Mouse (Mus musculus) liver, embryonic 15.5 days (tissue): Measurements from ENCODE around the gene Trem3. TPM values are rescaled to one million over a fixed set of nuclear protein-coding genes. Genes with fewer than 3 reads are reported as not detected.

Experiments used
- ATAC-seq: fragments of 200-750 bp; cut with Nextera tagmentation; 2 replicates; pipeline ENCODE4 v1.8.0; 2017; ENCODE audit warnings: moderate number of reproducible peaks, mild to moderate bottlenecking, moderate library complexity; ENCODE audit not compliant: insufficient read depth
- H3K27ac ChIP-seq: fragments of 300-500 bp; sonication (generic); replicated peaks from 2 replicates; pipeline ENCODE4 v1.5.1; 2015; ENCODE audit warnings: mild to moderate bottlenecking, inconsistent platforms
- H3K27me3 ChIP-seq: fragments of 300-500 bp; sonication (generic); 2 replicates; pipeline ENCODE4 v1.6.1; 2015; ENCODE audit warnings: mild to moderate bottlenecking, inconsistent platforms
- H3K36me3 ChIP-seq: fragments of 300-500 bp; sonication (generic); replicated peaks from 2 replicates; pipeline ENCODE4 v1.6.1; 2015; ENCODE audit warnings: moderate library complexity, mild to moderate bottlenecking, inconsistent platforms
- H3K4me1 ChIP-seq: fragments of 300-500 bp; sonication (generic); replicated peaks from 2 replicates; pipeline ENCODE4 v1.6.1; 2015; ENCODE audit warnings: inconsistent platforms
- H3K4me2 ChIP-seq: fragments of 300-500 bp; sonication (generic); 2 replicates; pipeline ENCODE4 v1.6.1; 2015; ENCODE audit warnings: moderate library complexity, mild to moderate bottlenecking, inconsistent platforms
- H3K4me3 ChIP-seq: fragments of 300-500 bp; sonication (generic); replicated peaks from 2 replicates; pipeline ENCODE4 v1.5.1; 2015; ENCODE audit warnings: mild to moderate bottlenecking, inconsistent platforms
- H3K9ac ChIP-seq: fragments of 300-500 bp; sonication (generic); 2 replicates; pipeline ENCODE4 v1.6.1; 2015; ENCODE audit warnings: moderate library complexity, mild to moderate bottlenecking, inconsistent platforms
- H3K9me3 ChIP-seq: fragments of 300-500 bp; sonication (generic); replicated peaks from 2 replicates; pipeline ENCODE4 v1.6.1; 2016; ENCODE audit warnings: inconsistent platforms
- WGBS: fragments of 180-500 bp; shearing (Covaris S2); methylation state at CpG from one replicate; pipeline ENCODE4 v1.1.7; 2015; ENCODE audit warnings: mixed read lengths; ENCODE audit not compliant: insufficient replicate concordance; 5-methylcytosine and 5-hydroxymethylcytosine counted together
- polyA plus RNA-seq: library from polyadenylated mRNA; unstranded; fragments of >200 nt; fragmentation: Nextera tagmentation; extraction: Ambion mirVana; gene quantifications from 2 replicates; pipeline ENCODE4 v1.2.1, GENCODE M21; 2015

Gene Trem3
- polyA plus RNA-seq, 1 experiment from 2014 or later, result 8.7 TPM

DNA sequence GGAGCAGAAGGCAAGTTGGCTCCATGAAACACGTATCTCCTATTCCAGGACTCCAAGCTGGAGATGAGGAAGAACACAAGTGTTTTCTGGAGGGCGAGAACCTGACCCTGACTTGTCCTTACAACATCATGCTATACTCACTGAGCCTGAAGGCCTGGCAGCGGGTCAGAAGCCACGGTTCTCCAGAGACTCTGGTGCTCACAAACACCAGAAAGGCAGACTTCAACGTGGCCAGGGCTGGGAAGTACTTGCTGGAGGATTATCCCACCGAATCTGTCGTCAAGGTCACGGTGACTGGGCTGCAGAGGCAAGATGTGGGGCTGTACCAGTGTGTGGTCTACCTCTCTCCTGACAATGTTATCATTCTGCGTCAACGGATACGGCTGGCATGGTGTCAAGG is 1.9 kb downstream of the Trem3 start:
- H3K4me2 ChIP-seq, result no peak overlapping the region
- WGBS, result 61% methylated on average over 11 of the region's 11 CpGs
- no peak for ATAC-seq

GRCm38 (mm10) chr17:48250631-48251030 is 3.1 kb downstream of the Trem3 start:
- Histone ChIP-seq H3K9ac (no peak overlapping the region), H3K4me3 (no peak overlapping the region), H3K27ac (no peak overlapping the region), H3K4me2 (no peak overlapping the region), H3K36me3 (no peaks in the 10 kb centered on the region), H3K27me3 (peaks cover 8% of the 10 kb centered on the region; the same call in 1 of the 2 replicates), H3K9me3 (no peaks in the 10 kb centered on the region), H3K4me1 (no peaks in the 10 kb centered on the region)
- ATAC-seq, result no peak
- WGBS, result 72% methylated on average over 7 of the region's 7 CpGs

More for the DNA sequence above, 1.9 kb downstream of the Trem3 start:
- Histone ChIP-seq H3K36me3 (no peaks in the 10 kb centered on the region), H3K9ac (no peak overlapping the region), H3K4me1 (no peaks in the 10 kb centered on the region), H3K27ac (no peak overlapping the region), H3K9me3 (no peaks in the 10 kb centered on the region), H3K27me3 (peaks cover 8% of the 10 kb centered on the region; the same call in 1 of the 2 replicates), H3K4me3 (no peak overlapping the region)

DNA sequence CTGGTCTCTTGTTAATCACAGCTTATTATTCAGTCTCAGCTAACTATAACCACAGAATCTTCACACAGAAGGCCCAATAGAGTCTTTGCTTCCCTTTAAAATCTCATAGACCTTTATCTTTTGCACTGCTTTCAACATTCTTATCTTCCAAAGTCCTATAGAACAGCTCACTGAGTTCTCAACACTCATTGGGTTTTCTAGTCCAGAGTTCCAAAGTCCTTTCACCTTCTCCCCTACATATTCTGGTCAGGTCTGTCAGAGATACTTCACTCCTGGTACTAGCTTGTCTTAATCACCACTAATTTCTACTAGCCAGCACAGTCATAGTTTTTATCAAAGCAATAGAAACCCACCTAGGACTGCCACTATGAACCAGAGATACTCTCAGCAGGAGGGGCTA is 9.0 kb downstream of the Trem3 start:
- Histone ChIP-seq H3K4me2 (no peak overlapping the region), H3K4me3 (no peak overlapping the region), H3K36me3 (no peaks in the 10 kb centered on the region), H3K4me1 (no peaks in the 10 kb centered on the region), H3K9ac (no peak overlapping the region), H3K27ac (no peak overlapping the region), H3K9me3 (no peaks in the 10 kb centered on the region), H3K27me3 (peaks cover 8% of the 10 kb centered on the region; the same call in 1 of the 2 replicates)
- no peak for ATAC-seq

- no peaks in the 10 kb centered on the region for H3K36me3 ChIP-seq
- ATAC-seq, result no peak
- WGBS, result 31% methylated on average over 2 of the region's 2 CpGs
Observed at GRCm38 (mm10) chr17:48261868-48262267, 14.3 kb downstream of the Trem3 start.

GRCm38 (mm10) chr17:48263741-48264362 is 16.3 kb downstream of the Trem3 start, which contains the start of gene Treml4:
Gene Treml4 (plus strand): TSS chr17:48264295.
- peak within 1 kb of the TSS; percentile 16; the same call in 1 of the 2 replicates for H3K27ac ChIP-seq
- H3K4me1 ChIP-seq, result peaks cover 39% of the 10 kb centered on the region
- H3K4me2 ChIP-seq, result peak within 1 kb of the TSS; percentile 23; the same call in 1 of the 2 replicates
- no peak within 1 kb of the TSS for H3K9ac ChIP-seq
- no peaks in the 10 kb centered on the region for H3K36me3 ChIP-seq
- WGBS, result 66% methylated on average over 3 of the region's 3 CpGs
- ATAC-seq, result 0 out of 2 replicates have a peak, but pooled peaks have one; percentile 27
- no peaks in the 10 kb centered on the region for H3K9me3 ChIP-seq
- H3K27me3 ChIP-seq, result no peaks in the 10 kb centered on the region
- H3K4me3 ChIP-seq, result no peak within 1 kb of the TSS

More at GRCm38 (mm10) chr17:48261868-48262267, 14.3 kb downstream of the Trem3 start:
- Histone ChIP-seq H3K9me3 (no peaks in the 10 kb centered on the region), H3K4me2 (no peak overlapping the region), H3K27me3 (no peaks in the 10 kb centered on the region), H3K27ac (no peak overlapping the region), H3K4me3 (no peak overlapping the region), H3K9ac (no peak overlapping the region), H3K4me1 (peaks cover 24% of the 10 kb centered on the region)

DNA sequence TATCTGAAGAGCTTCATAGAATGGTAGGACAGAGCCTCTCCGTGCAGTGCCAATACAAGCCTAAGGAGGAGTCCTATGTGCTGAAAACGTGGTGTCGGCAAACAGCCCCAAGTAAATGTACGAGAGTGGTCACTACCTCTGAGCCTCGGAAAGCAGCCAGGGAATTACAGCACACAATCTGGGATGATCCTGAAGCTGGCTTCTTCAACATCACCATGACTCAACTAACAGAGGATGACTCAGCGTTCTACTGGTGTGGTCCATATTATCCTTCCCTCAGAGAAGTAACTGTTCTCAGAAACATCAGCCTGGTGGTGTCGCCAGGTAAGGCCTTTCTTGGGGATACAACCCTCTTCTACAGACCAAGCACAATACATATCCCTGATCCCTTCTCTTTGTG is 17.1 kb downstream of the Trem3 start:
- ATAC-seq, result peak; percentile 74
- Histone ChIP-seq H3K4me1 (peaks cover 45% of the 10 kb centered on the region), H3K27me3 (no peaks in the 10 kb centered on the region), H3K27ac (peak overlapping the region; percentile 16; the same call in 1 of the 2 replicates), H3K4me3 (no peak overlapping the region), H3K36me3 (no peaks in the 10 kb centered on the region), H3K9ac (no peak overlapping the region), H3K4me2 (peak overlapping the region; percentile 23; the same call in 1 of the 2 replicates), H3K9me3 (no peaks in the 10 kb centered on the region)
- WGBS, result 72% methylated on average over 7 of the region's 7 CpGs

- H3K4me2 ChIP-seq, result no peak overlapping the region
- H3K27me3 ChIP-seq, result no peaks in the 10 kb centered on the region
- peaks cover 60% of the 10 kb centered on the region for H3K4me1 ChIP-seq
- no peak overlapping the region for H3K27ac ChIP-seq
- no peak for ATAC-seq
- H3K9ac ChIP-seq, result no peak overlapping the region
- H3K4me3 ChIP-seq, result no peak overlapping the region
- 63% methylated on average over 2 of the region's 2 CpGs for WGBS
- no peaks in the 10 kb centered on the region for H3K9me3 ChIP-seq
- no peaks in the 10 kb centered on the region for H3K36me3 ChIP-seq
Observed at GRCm38 (mm10) chr17:48266138-48266537, 18.6 kb downstream of the Trem3 start.

- Histone ChIP-seq H3K27ac (no peak overlapping the region), H3K27me3 (no peaks in the 10 kb centered on the region), H3K4me2 (no peak overlapping the region), H3K36me3 (no peaks in the 10 kb centered on the region), H3K4me1 (peaks cover 66% of the 10 kb centered on the region), H3K9me3 (no peaks in the 10 kb centered on the region), H3K4me3 (no peak overlapping the region), H3K9ac (no peak overlapping the region)
- WGBS, result 41% methylated on average over 2 of the region's 2 CpGs
- ATAC-seq, result no peak
Observed at GRCm38 (mm10) chr17:48266610-48267304, 19.2 kb downstream of the Trem3 start.

GRCm38 (mm10) chr17:48267591-48267990 is 20.0 kb downstream of the Trem3 start:
- Histone ChIP-seq H3K4me2 (no peak overlapping the region), H3K4me3 (no peak overlapping the region), H3K9me3 (no peaks in the 10 kb centered on the region), H3K27ac (no peak overlapping the region), H3K4me1 (peaks cover 74% of the 10 kb centered on the region), H3K36me3 (no peaks in the 10 kb centered on the region), H3K27me3 (no peaks in the 10 kb centered on the region), H3K9ac (no peak overlapping the region)
- no peak for ATAC-seq
- WGBS, result 32% methylated on average over 1 of the region's 1 CpGs

DNA sequence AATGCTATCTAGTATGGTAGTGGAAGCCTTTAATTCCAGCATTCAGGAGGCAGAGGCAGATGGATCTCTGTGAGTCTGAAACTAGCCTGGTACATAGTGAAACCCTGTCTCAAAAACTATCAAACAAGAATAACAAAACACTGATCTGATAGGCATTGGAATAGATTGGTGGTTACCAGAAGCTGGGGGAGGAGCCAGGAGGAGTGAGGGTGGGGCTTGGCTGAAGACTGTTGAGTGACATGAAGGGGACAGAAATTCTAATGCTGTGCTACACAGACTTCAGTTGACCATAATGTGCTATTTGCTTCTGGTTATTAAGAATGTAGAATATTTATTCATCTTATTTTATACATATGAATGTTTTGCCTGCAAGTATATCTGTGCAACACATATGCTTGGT is 20.7 kb downstream of the Trem3 start:
- Histone ChIP-seq H3K9ac (no peak overlapping the region), H3K27me3 (no peaks in the 10 kb centered on the region), H3K4me3 (no peak overlapping the region), H3K4me2 (no peak overlapping the region), H3K36me3 (no peaks in the 10 kb centered on the region), H3K9me3 (no peaks in the 10 kb centered on the region), H3K4me1 (peaks cover 78% of the 10 kb centered on the region), H3K27ac (no peak overlapping the region)
- no peak for ATAC-seq

GRCm38 (mm10) chr17:48269833-48270232 is 22.3 kb downstream of the Trem3 start:
- Histone ChIP-seq H3K9ac (no peak overlapping the region), H3K9me3 (no peaks in the 10 kb centered on the region), H3K36me3 (no peaks in the 10 kb centered on the region), H3K4me3 (no peak overlapping the region), H3K4me2 (no peak overlapping the region; the same call in 1 of the 2 replicates), H3K27me3 (no peaks in the 10 kb centered on the region), H3K27ac (peak overlapping the region; percentile 94; the same call in 1 of the 2 replicates), H3K4me1 (peaks cover 80% of the 10 kb centered on the region)
- ATAC-seq, result no peak
- WGBS, result 46% methylated on average over 4 of the region's 4 CpGs
